Mouse (Mus musculus) forebrain, postnatal 0 days (tissue): Measurements from ENCODE around the gene Apba1. TPM values are rescaled to one million over a fixed set of nuclear protein-coding genes. Genes with fewer than 3 reads are reported as not detected.

Source experiments
- ATAC-seq: fragments of 200-750 bp; cut with Nextera tagmentation; 2 replicates; pipeline ENCODE4 v1.8.0; 2017; ENCODE audit warnings: mild to moderate bottlenecking, moderate library complexity
- DNase-seq: peaks from one replicate; pipeline ENCODE4 v3.0.0-alpha.2; 2015
- H3K27ac ChIP-seq: fragments of 300-500 bp; sonication (generic); 2 replicates; pipeline ENCODE4 v1.5.1; 2014; ENCODE audit warnings: low read depth, mild to moderate bottlenecking, antibody characterized with exemption, low read length, moderate library complexity, mixed read lengths
- H3K27me3 ChIP-seq: fragments of 300-500 bp; sonication (generic); 2 replicates; pipeline ENCODE4 v1.6.1; 2014; ENCODE audit warnings: mild to moderate bottlenecking, low read length, mixed read lengths; ENCODE audit not compliant: insufficient read depth
- H3K36me3 ChIP-seq: fragments of 300-500 bp; sonication (generic); 2 replicates; pipeline ENCODE4 v1.6.1; 2014; ENCODE audit warnings: mild to moderate bottlenecking, moderate library complexity; ENCODE audit not compliant: insufficient read depth
- H3K4me1 ChIP-seq: fragments of 300-500 bp; sonication (generic); 2 replicates; pipeline ENCODE4 v1.6.1; 2014; ENCODE audit warnings: antibody characterized with exemption; ENCODE audit not compliant: insufficient read depth
- H3K4me2 ChIP-seq: fragments of 300-500 bp; sonication (generic); 2 replicates; pipeline ENCODE4 v1.6.1; 2014; ENCODE audit warnings: low read depth, mild to moderate bottlenecking, moderate library complexity
- H3K4me3 ChIP-seq: fragments of 300-500 bp; sonication (generic); 2 replicates; pipeline ENCODE4 v1.5.1; 2014; ENCODE audit warnings: low read depth, low read length, mixed read lengths
- H3K9ac ChIP-seq: fragments of 300-500 bp; sonication (generic); 2 replicates; pipeline ENCODE4 v1.6.1; 2014; ENCODE audit warnings: mild to moderate bottlenecking
- H3K9me3 ChIP-seq: fragments of 300-500 bp; sonication (generic); 2 replicates; pipeline ENCODE4 v1.6.1; 2016; ENCODE audit warnings: low read length
- CTCF ChIP-seq: sonication (generic); IDR thresholded peaks from 2 replicates; pipeline ENCODE4 v1.5.1; 2016; ENCODE audit warnings: antibody characterized with exemption, control low read depth, low read depth
- WGBS: fragments of 180-500 bp; shearing (Covaris S2); extraction: QIAGEN DNeasy Blood & Tissue Kit; methylation state at CpG from one replicate; pipeline ENCODE4 v1.1.7; 2014; 5-methylcytosine and 5-hydroxymethylcytosine counted together
- polyA plus RNA-seq: library from polyadenylated mRNA; unstranded; fragments of >200 nt; fragmentation: Nextera tagmentation; extraction: Ambion mirVana; gene quantifications from 2 replicates; pipeline ENCODE4 v1.2.1, GENCODE M21; 2015
- total RNA-seq: library from RNA; depleted of rRNA; stranded (reverse); fragments of >200 nt; gene quantifications from 2 replicates; pipeline ENCODE4 v1.2.3, GENCODE M21; 2014

The Apba1 gene
- total and polyA plus RNA-seq, 2 experiments from 2014 or later, result 10.8 to 95.2 TPM

DNA sequence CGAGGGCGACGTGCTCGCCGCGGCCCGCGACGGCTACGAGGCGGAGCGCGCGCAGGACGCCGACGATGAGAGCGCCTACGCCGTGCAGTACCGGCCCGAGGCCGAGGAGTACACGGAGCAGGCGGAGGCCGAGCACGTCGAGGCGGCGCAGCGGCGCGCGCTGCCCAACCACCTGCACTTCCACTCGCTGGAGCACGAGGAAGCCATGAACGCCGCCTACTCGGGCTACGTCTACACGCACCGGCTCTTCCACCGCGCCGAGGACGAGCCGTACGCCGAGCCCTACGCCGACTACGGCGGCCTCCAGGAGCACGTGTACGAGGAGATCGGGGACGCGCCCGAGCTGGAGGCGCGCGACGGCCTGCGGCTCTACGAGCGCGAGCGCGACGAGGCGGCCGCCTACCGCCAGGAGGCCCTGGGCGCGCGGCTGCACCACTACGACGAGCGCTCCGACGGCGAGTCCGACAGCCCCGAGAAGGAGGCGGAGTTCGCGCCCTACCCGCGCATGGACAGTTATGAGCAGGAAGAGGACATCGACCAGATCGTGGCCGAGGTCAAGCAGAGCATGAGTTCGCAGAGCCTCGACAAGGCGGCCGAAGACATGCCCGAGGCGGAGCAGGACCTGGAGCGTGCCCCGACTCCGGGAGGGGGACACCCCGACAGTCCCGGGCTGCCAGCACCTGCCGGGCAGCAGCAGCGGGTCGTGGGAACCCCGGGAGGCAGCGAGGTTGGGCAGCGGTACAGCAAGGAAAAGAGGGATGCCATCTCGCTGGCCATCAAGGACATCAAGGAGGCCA lies 134.6 kb downstream of the Apba1 start:
- ATAC-seq (peak; percentile 93), DNase-seq (peak; percentile 86)
- Histone ChIP-seq H3K9me3 (no peaks in the 10 kb centered on the region), H3K27ac (no peak overlapping the region), H3K36me3 (no peaks in the 10 kb centered on the region; the same call in 1 of the 2 replicates), H3K27me3 (no peaks in the 10 kb centered on the region), H3K4me2 (peak overlapping the region; percentile 46), H3K9ac (peak overlapping the region; percentile 46), H3K4me1 (no peaks in the 10 kb centered on the region), H3K4me3 (peak overlapping the region; percentile 35)
- TF ChIP-seq CTCF, result peak; percentile 61
- 22% methylated on average over 105 of the region's 110 CpGs for WGBS

DNA sequence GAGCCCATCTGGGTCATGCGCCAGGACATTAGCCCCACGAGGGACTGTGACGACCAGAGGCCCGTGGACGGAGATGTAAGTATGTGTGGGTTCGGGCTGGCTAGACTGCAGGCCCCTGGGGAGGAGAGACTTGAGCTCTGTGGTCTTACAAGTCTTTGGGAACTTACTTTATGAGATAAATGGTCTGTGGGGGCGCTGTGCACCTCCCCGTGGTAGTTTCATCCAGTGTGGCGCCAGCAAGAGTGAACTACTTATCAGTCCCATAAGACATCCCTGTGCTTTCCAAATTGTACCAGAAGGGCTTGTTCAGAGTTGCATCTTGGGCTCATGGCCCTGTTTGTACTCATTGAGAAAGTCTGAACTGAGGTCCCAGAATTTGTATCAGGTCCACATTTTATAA lies 135.3 kb downstream of the Apba1 start:
- H3K36me3 ChIP-seq, result no peaks in the 10 kb centered on the region; the same call in 1 of the 2 replicates
- TF ChIP-seq CTCF, result peak; percentile 26
- H3K9ac ChIP-seq, result no peak overlapping the region
- H3K4me1 ChIP-seq, result no peaks in the 10 kb centered on the region
- ATAC-seq (no peak), DNase-seq (no peak)
- H3K9me3 ChIP-seq, result no peaks in the 10 kb centered on the region
- H3K4me2 ChIP-seq, result no peak overlapping the region
- 78% methylated on average over 9 of the region's 9 CpGs for WGBS
- no peak overlapping the region for H3K27ac ChIP-seq
- no peaks in the 10 kb centered on the region for H3K27me3 ChIP-seq
- no peak overlapping the region for H3K4me3 ChIP-seq

DNA sequence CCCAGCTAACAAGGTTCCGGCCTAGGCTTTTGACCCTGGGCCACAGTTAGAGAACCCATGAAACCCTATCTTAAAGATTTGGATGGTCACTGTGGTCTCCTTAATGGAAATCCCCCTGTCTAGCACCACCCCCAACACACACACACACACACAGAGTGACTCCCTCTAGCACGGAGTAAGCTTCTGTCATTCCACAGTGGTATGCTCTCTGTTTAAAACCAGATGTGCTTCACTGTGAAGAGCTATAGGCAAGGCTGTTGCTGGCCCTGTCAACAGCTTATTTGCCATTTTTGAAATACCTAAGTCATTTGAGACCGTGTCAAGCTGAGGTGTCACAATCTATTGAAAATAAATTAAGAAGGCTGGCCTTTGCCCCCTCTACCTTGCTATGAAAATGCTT lies 136.1 kb downstream of the Apba1 start:
- H3K9ac ChIP-seq, result no peak overlapping the region

DNA sequence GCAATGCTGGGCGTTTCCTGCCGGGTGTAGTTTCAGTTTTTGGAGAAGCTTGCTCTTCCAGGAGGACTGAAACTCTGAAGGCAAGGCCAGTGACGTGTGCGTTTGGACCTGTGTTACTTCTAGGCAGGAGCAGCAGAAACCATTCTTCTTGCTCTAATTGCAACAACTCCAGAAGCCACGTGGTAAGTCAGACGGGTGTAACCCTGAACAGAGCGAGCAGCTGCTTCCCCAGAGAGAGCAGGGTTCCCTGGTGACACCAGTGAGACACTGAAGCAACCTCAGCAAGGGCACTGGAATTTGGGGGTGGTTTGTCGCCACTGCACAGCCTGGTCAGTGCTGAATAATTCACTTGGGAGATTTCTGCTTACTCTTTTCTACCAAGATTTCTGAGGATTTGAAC lies 138.2 kb downstream of the Apba1 start:
- no peaks in the 10 kb centered on the region; the same call in 1 of the 2 replicates for H3K36me3 ChIP-seq
- H3K27me3 ChIP-seq, result no peaks in the 10 kb centered on the region
- TF ChIP-seq CTCF, result no peak
- H3K9me3 ChIP-seq, result no peaks in the 10 kb centered on the region
- no peaks in the 10 kb centered on the region for H3K4me1 ChIP-seq
- no peak overlapping the region for H3K4me3 ChIP-seq
- ATAC-seq, result no peak
- H3K27ac ChIP-seq, result no peak overlapping the region
- no peak for DNase-seq
- no peak overlapping the region for H3K9ac ChIP-seq
- 72% methylated on average over 8 of the region's 8 CpGs for WGBS
- H3K4me2 ChIP-seq, result no peak overlapping the region

More for the DNA sequence above, 136.1 kb downstream of the Apba1 start:
- no peaks in the 10 kb centered on the region; the same call in 1 of the 2 replicates for H3K36me3 ChIP-seq
- no peak for ATAC-seq
- DNase-seq, result no peak
- H3K9me3 ChIP-seq, result no peaks in the 10 kb centered on the region
- 82% methylated on average over 3 of the region's 3 CpGs for WGBS
- TF ChIP-seq CTCF, result no peak
- no peak overlapping the region for H3K4me2 ChIP-seq
- no peak overlapping the region for H3K27ac ChIP-seq
- H3K4me1 ChIP-seq, result no peaks in the 10 kb centered on the region
- H3K27me3 ChIP-seq, result no peaks in the 10 kb centered on the region
- H3K4me3 ChIP-seq, result no peak overlapping the region

DNA sequence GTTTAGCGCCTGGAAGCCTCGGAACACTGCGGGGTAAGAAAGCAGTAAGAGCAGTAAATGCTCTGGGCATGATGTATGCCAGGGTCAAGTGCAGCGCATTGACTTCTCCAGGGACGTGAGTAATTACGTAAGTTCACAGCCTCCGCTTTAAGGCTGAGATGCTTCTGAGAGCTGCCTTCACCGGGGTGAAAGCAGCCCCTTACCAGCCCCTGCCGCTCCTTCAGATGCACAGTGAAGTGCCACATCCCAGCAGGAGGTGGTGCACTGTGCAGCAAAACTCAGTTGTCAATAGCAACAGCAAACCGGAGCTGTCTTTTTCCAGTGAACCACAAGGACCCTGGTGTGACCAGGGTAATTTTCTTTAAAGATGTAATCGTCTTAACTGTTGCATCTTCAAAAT lies 139.8 kb downstream of the Apba1 start:
- H3K4me2 ChIP-seq, result no peak overlapping the region
- H3K4me3 ChIP-seq, result no peak overlapping the region
- H3K9ac ChIP-seq, result no peak overlapping the region
- H3K4me1 ChIP-seq, result no peaks in the 10 kb centered on the region
- H3K36me3 ChIP-seq, result no peaks in the 10 kb centered on the region; the same call in 1 of the 2 replicates
- no peak overlapping the region for H3K27ac ChIP-seq
- ATAC-seq (peak; percentile 65), DNase-seq (peak; percentile 46)
- TF ChIP-seq CTCF, result peak; percentile 46
- H3K9me3 ChIP-seq, result no peaks in the 10 kb centered on the region
- no peaks in the 10 kb centered on the region for H3K27me3 ChIP-seq
- WGBS, result 39% methylated on average over 11 of the region's 11 CpGs

DNA sequence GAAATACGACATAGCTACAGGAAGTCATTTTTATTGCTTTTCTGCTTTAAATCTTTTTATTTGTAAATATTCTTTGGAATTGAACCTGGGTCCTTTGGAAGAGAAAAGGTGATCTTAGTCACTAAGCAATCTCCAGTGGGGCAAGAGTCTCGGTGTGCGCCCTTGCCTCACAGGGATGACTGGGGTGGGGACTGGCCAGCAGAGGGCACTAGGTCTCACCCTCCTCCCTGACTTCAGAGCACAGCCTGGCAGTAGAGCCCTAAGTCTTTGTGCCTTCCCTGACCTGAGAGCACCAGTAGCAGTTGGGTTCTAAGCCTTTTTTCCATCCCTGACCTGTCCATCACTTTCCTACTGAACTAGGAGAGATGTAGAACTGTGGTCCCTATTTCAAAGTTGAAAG lies 142.5 kb downstream of the Apba1 start:
- 66% methylated on average over 3 of the region's 3 CpGs for WGBS
- no peaks in the 10 kb centered on the region for H3K36me3 ChIP-seq
- no peaks in the 10 kb centered on the region for H3K4me1 ChIP-seq
- no peak overlapping the region for H3K27ac ChIP-seq
- ATAC-seq, result peak; percentile 21; the same call in 1 of the 2 replicates
- H3K27me3 ChIP-seq, result no peaks in the 10 kb centered on the region
- H3K4me2 ChIP-seq, result no peak overlapping the region
- no peak overlapping the region for H3K4me3 ChIP-seq
- DNase-seq, result no peak
- H3K9ac ChIP-seq, result no peak overlapping the region
- no peaks in the 10 kb centered on the region for H3K9me3 ChIP-seq
- TF ChIP-seq CTCF, result peak; percentile 48

DNA sequence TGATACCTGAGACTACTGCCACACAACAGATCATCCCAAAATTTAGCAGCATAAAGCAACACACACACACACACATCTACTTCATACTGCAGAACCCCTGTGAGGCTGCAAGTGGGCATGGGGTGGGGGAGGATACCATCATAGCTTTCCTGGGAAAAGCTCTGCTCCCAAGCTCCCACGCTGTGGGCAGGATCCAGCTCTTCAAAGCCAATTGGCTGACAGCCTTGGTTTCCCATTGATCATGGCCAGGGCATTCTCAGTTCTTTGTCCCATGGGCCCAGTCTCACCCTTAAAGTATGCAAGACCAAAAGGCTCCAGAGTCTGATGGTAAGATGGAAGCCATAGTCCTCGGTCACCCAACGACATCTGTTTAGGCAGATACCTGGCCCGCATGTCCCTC lies 143.1 kb downstream of the Apba1 start:
- ATAC-seq (peak; percentile 61), DNase-seq (peak; percentile 66)
- 70% methylated on average over 4 of the region's 4 CpGs for WGBS
- H3K4me2 ChIP-seq, result no peak overlapping the region
- H3K4me3 ChIP-seq, result no peak overlapping the region
- H3K27me3 ChIP-seq, result no peaks in the 10 kb centered on the region
- no peak overlapping the region for H3K9ac ChIP-seq
- TF ChIP-seq CTCF, result no peak
- H3K4me1 ChIP-seq, result no peaks in the 10 kb centered on the region
- H3K27ac ChIP-seq, result no peak overlapping the region
- H3K36me3 ChIP-seq, result no peaks in the 10 kb centered on the region
- H3K9me3 ChIP-seq, result no peaks in the 10 kb centered on the region
